Comparison of ENCODE assay signal across 2 mouse cellular contexts in the genomic region with DNA sequence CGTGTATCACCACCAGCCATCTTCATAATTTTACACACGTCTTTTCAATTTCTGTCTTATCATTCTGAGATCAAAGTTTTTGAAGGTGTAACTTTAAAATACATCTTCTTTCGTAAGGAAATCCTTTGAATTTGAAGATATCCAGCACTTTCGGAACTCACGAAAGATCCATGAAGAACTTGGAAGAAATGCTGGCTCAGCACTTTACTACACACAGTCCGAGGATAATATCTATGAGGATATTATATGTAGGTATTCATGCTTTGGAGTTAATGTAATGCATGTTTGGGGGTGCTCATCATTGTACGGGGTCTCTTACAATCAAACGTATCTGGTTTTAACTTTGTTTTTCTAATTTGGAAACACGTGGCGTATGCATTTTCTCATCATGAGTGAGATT.
TF ChIP-seq lines count a peak whose summit lies in the region.

No protein-coding gene starts in this region.

TF ChIP-seq in CH12.LX, 34 proteins besides CTCF, POLR2A, EP300 and RAD21:
- TF ChIP-seq MAFK (IDR thresholded peaks at IDR 0.05; ENCODE audit: insufficient replicate concordance, low read length) (peak; percentile 96), ZNF384 (IDR thresholded peaks at IDR 0.05; ENCODE audit: low read depth, low read length) (no peak)

TF ChIP-seq in ES-E14, 5 proteins besides CTCF, POLR2A, EP300 and RAD21:
- TF ChIP-seq MAFK (IDR thresholded peaks at IDR 0.05; ENCODE audit: insufficient read depth, low read depth, low read length) = peak; percentile 98
- no peak for TF ChIP-seq ZC3H11A (IDR thresholded peaks at IDR 0.05; ENCODE audit: borderline replicate concordance, low read depth, low read length)
